Mouse (Mus musculus) midbrain, embryonic 16.5 days (tissue): ENCODE data around the gene Gls2. TPM values are rescaled to one million over a fixed set of nuclear protein-coding genes. Genes with fewer than 3 reads are reported as not detected.
A peak's percentile ranks its signal among the peaks of the same experiment; 100 is the strongest.

Experiments
- ATAC-seq: fragments of 200-750 bp; cut with Nextera tagmentation; 2 replicates; pipeline ENCODE4 v1.8.0; 2017; ENCODE audit warnings: moderate TSS enrichment
- H3K27ac ChIP-seq: fragments of 300-500 bp; sonication (generic); 2 replicates; pipeline ENCODE4 v1.5.1; 2014; ENCODE audit warnings: mild to moderate bottlenecking, low read length, mixed read lengths
- H3K27me3 ChIP-seq: fragments of 300-500 bp; sonication (generic); 2 replicates; pipeline ENCODE4 v1.6.1; 2014; ENCODE audit warnings: low read depth, low read length, mixed read lengths; ENCODE audit not compliant: control insufficient read depth, insufficient read depth
- H3K36me3 ChIP-seq: fragments of 300-500 bp; sonication (generic); 2 replicates; pipeline ENCODE4 v1.6.1; 2014; ENCODE audit warnings: mild to moderate bottlenecking, low read length, moderate library complexity, mixed read lengths; ENCODE audit not compliant: control insufficient read depth, insufficient read depth
- H3K4me1 ChIP-seq: fragments of 300-500 bp; sonication (generic); 2 replicates; pipeline ENCODE4 v1.6.1; 2014; ENCODE audit warnings: mild to moderate bottlenecking, low read length, mixed read lengths; ENCODE audit not compliant: control insufficient read depth, insufficient read depth
- H3K4me2 ChIP-seq: fragments of 300-500 bp; sonication (generic); 2 replicates; pipeline ENCODE4 v1.6.1; 2014; ENCODE audit warnings: mild to moderate bottlenecking, low read length, mixed read lengths
- H3K4me3 ChIP-seq: fragments of 300-500 bp; sonication (generic); 2 replicates; pipeline ENCODE4 v1.5.1; 2014; ENCODE audit warnings: low read depth, mild to moderate bottlenecking, low read length, moderate library complexity, mixed read lengths
- H3K9ac ChIP-seq: fragments of 300-500 bp; sonication (generic); 2 replicates; pipeline ENCODE4 v1.6.1; 2014; ENCODE audit warnings: low read depth, low read length, mixed read lengths
- H3K9me3 ChIP-seq: fragments of 300-500 bp; sonication (generic); replicated peaks from 2 replicates; pipeline ENCODE4 v1.6.1; 2014; ENCODE audit warnings: mild to moderate bottlenecking, low read length, mixed read lengths; ENCODE audit not compliant: control insufficient read depth, poor library complexity, severe bottlenecking
- WGBS: fragments of 180-500 bp; shearing (Covaris S2); extraction: QIAGEN DNeasy Blood & Tissue Kit; methylation state at CpG from one replicate; pipeline ENCODE4 v1.1.7; 2014; 5-methylcytosine and 5-hydroxymethylcytosine counted together
- polyA plus RNA-seq: library from polyadenylated mRNA; unstranded; fragments of >200 nt; fragmentation: Nextera tagmentation; extraction: Ambion mirVana; gene quantifications from 2 replicates; pipeline ENCODE4 v1.2.1, GENCODE M21; 2015

Gls2 gene
- polyA plus RNA-seq, 1 experiment from 2014 or later = 1.7 TPM

- 95% methylated on average over 18 of the region's 18 CpGs for WGBS
- Histone ChIP-seq H3K9ac (no peak overlapping the region), H3K36me3 (no peaks in the 10 kb centered on the region), H3K9me3 (no peaks in the 10 kb centered on the region), H3K27me3 (peaks cover 1% of the 10 kb centered on the region; the same call in 1 of the 2 replicates), H3K27ac (no peak overlapping the region), H3K4me2 (no peak overlapping the region), H3K4me3 (no peak overlapping the region), H3K4me1 (no peaks in the 10 kb centered on the region)
- no peak for ATAC-seq
Measured at GRCm38 (mm10) chr10:128218387-128219117, 24.3 kb downstream of the Gls2 start.

GRCm38 (mm10) chr10:128221533-128222286 is 27.5 kb downstream of the Gls2 start:
- ATAC-seq = no peak
- no peaks in the 10 kb centered on the region for H3K9me3 ChIP-seq
- H3K27ac ChIP-seq = no peak overlapping the region
- no peak overlapping the region for H3K9ac ChIP-seq
- H3K4me2 ChIP-seq = no peak overlapping the region
- H3K36me3 ChIP-seq = no peaks in the 10 kb centered on the region
- 65% methylated on average over 16 of the region's 16 CpGs for WGBS
- H3K4me3 ChIP-seq = no peak overlapping the region
- no peaks in the 10 kb centered on the region for H3K27me3 ChIP-seq
- H3K4me1 ChIP-seq = no peaks in the 10 kb centered on the region

GRCm38 (mm10) chr10:128225064-128225463 is 30.8 kb downstream of the Gls2 start:
- ATAC-seq = no peak
- H3K9me3 ChIP-seq = no peaks in the 10 kb centered on the region
- H3K4me2 ChIP-seq = no peak overlapping the region
- no peak overlapping the region for H3K27ac ChIP-seq
- H3K4me3 ChIP-seq = no peak overlapping the region
- H3K9ac ChIP-seq = no peak overlapping the region
- H3K4me1 ChIP-seq = no peaks in the 10 kb centered on the region
- no peaks in the 10 kb centered on the region for H3K27me3 ChIP-seq
- H3K36me3 ChIP-seq = no peaks in the 10 kb centered on the region
- WGBS = 42% methylated on average over 5 of the region's 5 CpGs

- ATAC-seq = no peak
- Histone ChIP-seq H3K36me3 (no peaks in the 10 kb centered on the region), H3K27ac (no peak within 1 kb of the TSS), H3K9ac (no peak within 1 kb of the TSS), H3K27me3 (no peaks in the 10 kb centered on the region), H3K4me3 (no peak within 1 kb of the TSS), H3K9me3 (no peaks in the 10 kb centered on the region), H3K4me2 (no peak within 1 kb of the TSS), H3K4me1 (no peaks in the 10 kb centered on the region)
- WGBS = 34% methylated on average over 4 of the region's 4 CpGs
Measured at GRCm38 (mm10) chr10:128225538-128225937, 31.3 kb downstream of the Gls2 start, which contains the start of gene Mip. Gene Mip, plus strand, starts transcription at chr10:128225838.

- Histone ChIP-seq H3K4me3 (no peak overlapping the region), H3K9ac (no peak overlapping the region), H3K27me3 (no peaks in the 10 kb centered on the region), H3K9me3 (no peaks in the 10 kb centered on the region), H3K4me1 (peaks cover 6% of the 10 kb centered on the region), H3K4me2 (no peak overlapping the region), H3K36me3 (no peaks in the 10 kb centered on the region), H3K27ac (no peak overlapping the region)
- no peak for ATAC-seq
- WGBS = 87% methylated on average over 9 of the region's 9 CpGs
Measured at GRCm38 (mm10) chr10:128227592-128227991, 33.3 kb downstream of the Gls2 start.

GRCm38 (mm10) chr10:128228009-128228408 is 33.8 kb downstream of the Gls2 start:
- Histone ChIP-seq H3K4me3 (no peak overlapping the region), H3K9ac (no peak overlapping the region), H3K27ac (no peak overlapping the region), H3K4me2 (no peak overlapping the region), H3K36me3 (no peaks in the 10 kb centered on the region), H3K4me1 (peaks cover 9% of the 10 kb centered on the region), H3K9me3 (no peaks in the 10 kb centered on the region), H3K27me3 (no peaks in the 10 kb centered on the region)
- 91% methylated on average over 8 of the region's 8 CpGs for WGBS
- ATAC-seq = no peak

GRCm38 (mm10) chr10:128230582-128230981 is 36.3 kb downstream of the Gls2 start:
- Histone ChIP-seq H3K36me3 (no peaks in the 10 kb centered on the region), H3K27ac (no peak overlapping the region), H3K4me3 (no peak overlapping the region), H3K4me2 (no peak overlapping the region), H3K27me3 (no peaks in the 10 kb centered on the region), H3K9ac (no peak overlapping the region), H3K9me3 (no peaks in the 10 kb centered on the region), H3K4me1 (peaks cover 9% of the 10 kb centered on the region)
- 84% methylated on average over 12 of the region's 12 CpGs for WGBS
- no peak for ATAC-seq

GRCm38 (mm10) chr10:128231146-128231545 is 36.9 kb downstream of the Gls2 start:
- 17% methylated on average over 5 of the region's 5 CpGs for WGBS
- no peaks in the 10 kb centered on the region for H3K9me3 ChIP-seq
- peak overlapping the region; percentile 74 for H3K4me3 ChIP-seq
- peak overlapping the region; percentile 73 for H3K4me2 ChIP-seq
- peak overlapping the region; percentile 84; the same call in 1 of the 2 replicates for H3K9ac ChIP-seq
- no peaks in the 10 kb centered on the region for H3K36me3 ChIP-seq
- no peak for ATAC-seq
- no peak overlapping the region for H3K27ac ChIP-seq
- H3K27me3 ChIP-seq = no peaks in the 10 kb centered on the region
- H3K4me1 ChIP-seq = peaks cover 9% of the 10 kb centered on the region
